8 mouse cellular contexts compared by ENCODE assay signal in the genomic region with DNA sequence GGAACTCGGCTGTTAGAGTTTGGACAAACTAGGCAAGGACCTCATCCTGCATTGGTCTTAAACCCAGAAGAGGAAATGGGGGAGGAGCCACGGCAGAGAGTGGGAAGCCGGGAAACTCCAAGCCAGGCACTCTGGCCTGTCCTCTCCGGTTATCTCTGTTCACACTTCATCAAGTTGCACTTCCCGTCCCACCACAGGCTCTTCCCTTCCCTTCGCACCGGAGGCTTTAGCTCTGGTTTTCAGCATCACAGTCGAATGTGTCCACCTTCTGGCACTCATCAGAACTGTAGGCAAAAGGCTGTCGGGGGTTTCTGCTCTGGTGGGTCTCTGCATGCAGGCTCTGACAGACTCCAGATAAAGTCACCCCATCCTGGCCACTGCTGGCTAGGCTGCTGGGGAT. TPM values are rescaled to one million over a fixed set of nuclear protein-coding genes. Genes with fewer than 3 reads are reported as not detected.
DNase-seq lines count a peak whose midpoint lies in the region; ATAC-seq and TF ChIP-seq lines count a peak whose summit lies in the region.

No protein-coding gene starts in this region.

- no peak overlapping the region for H3K9ac ChIP-seq in kidney, embryonic 15.5 days

- peaks cover 16% of the 10 kb centered on the region for H3K4me1 ChIP-seq in kidney, embryonic 15.5 days
- H3K4me1 ChIP-seq in midbrain, embryonic 10.5 days = peaks cover 38% of the 10 kb centered on the region

- DNase-seq in left cerebral cortex, adult 2 months (ENCODE audit: extremely low spot score in 1 of 2, low spot score in 2 of 2) = no peak
- no peak for DNase-seq in left cerebral cortex, adult 9 months (ENCODE audit: low spot score in 2 of 2)
- peak; percentile 62 for DNase-seq in embryo, embryonic 9.5 days (ENCODE audit: extremely low spot score)
- DNase-seq in lung, postnatal 4 days = peak; percentile 73 to 86
- no peak for DNase-seq in c-Kit-positive CD71-positive TER-119-positive erythroid progenitor cells, embryonic 14.5 days (ENCODE audit: low spot score)
- no peak for DNase-seq in adrenal gland, adult 8-10 months
- no peak for DNase-seq in midbrain, embryonic 10.5 days (ENCODE audit: low spot score)

- no peaks in the 10 kb centered on the region for H3K9me3 ChIP-seq in kidney, embryonic 15.5 days (replicated peaks)
- H3K9me3 ChIP-seq in midbrain, embryonic 10.5 days (replicated peaks) = no peaks in the 10 kb centered on the region

- H3K4me2 ChIP-seq in kidney, embryonic 15.5 days = no peak overlapping the region

- H3K36me3 ChIP-seq in kidney, embryonic 15.5 days = peaks cover 17% of the 10 kb centered on the region
- H3K36me3 ChIP-seq in midbrain, embryonic 10.5 days = no peaks in the 10 kb centered on the region

- TF ChIP-seq CTCF in left cerebral cortex, adult 2 months (IDR thresholded peaks at IDR 0.05) = peak; percentile 29

- intact Hi-C loops in left cerebral cortex, adult 2 months (cut with DNase I) = no loop called here

- peak; percentile 51 for ATAC-seq in kidney, embryonic 15.5 days (replicated peaks; ENCODE audit: low FRiP score)

- H3K27me3 ChIP-seq in kidney, embryonic 15.5 days = 0 out of 2 replicates have a peak, but pooled peaks cover 6% of the 10 kb centered on the region
- H3K27me3 ChIP-seq in midbrain, embryonic 10.5 days (ENCODE audit: low read depth, poor library complexity, severe bottlenecking) = peaks cover 29% of the 10 kb centered on the region

- 5% methylated on average over 9 of the region's 9 CpGs for WGBS in kidney, embryonic 15.5 days
- WGBS in midbrain, embryonic 10.5 days = 21% methylated on average over 9 of the region's 9 CpGs

- no peak overlapping the region for H3K4me3 ChIP-seq in left cerebral cortex, adult 2 months
- no peak overlapping the region for H3K4me3 ChIP-seq in kidney, embryonic 15.5 days (replicated peaks)
- H3K4me3 ChIP-seq in midbrain, embryonic 10.5 days = no peak overlapping the region

- H3K27ac ChIP-seq in left cerebral cortex, adult 2 months = no peak overlapping the region
- 0 out of 2 replicates have a peak overlapping the region, but pooled peaks have one; percentile 14 for H3K27ac ChIP-seq in kidney, embryonic 15.5 days
- H3K27ac ChIP-seq in midbrain, embryonic 10.5 days (replicated peaks) = no peak overlapping the region; the same call in 1 of the 2 replicates

RNA-seq across cellular contexts. Expression of gene A3galt2, which starts 48.5 kb away (rescaled TPM):
- under 1 TPM; 0.27 to 0.54 TPM for total RNA-seq in left cerebral cortex, adult 2 months (2021)
- 0.22 and 0.28 TPM in 2 replicates for polyA plus RNA-seq in kidney, embryonic 15.5 days (2015; fragmentation: Nextera tagmentation; extraction: Ambion mirVana)
- total RNA-seq in adrenal gland, adult 8-10 months (2022) = under 1 TPM; 0.14 to 0.34 (median 0.15) TPM
- polyA plus RNA-seq in midbrain, embryonic 10.5 days (2016; fragmentation: Nextera tagmentation; extraction: Ambion mirVana) = 0.10 and 0.24 TPM in 2 replicates

RNA-seq across cellular contexts. Expression of gene Phc2, which starts 52.1 kb away (rescaled TPM):
- total RNA-seq in left cerebral cortex, adult 2 months (2021) = 10 to 100 TPM; 84.8 to 90.6 TPM
- polyA plus RNA-seq in kidney, embryonic 15.5 days (2015; fragmentation: Nextera tagmentation; extraction: Ambion mirVana) = 40.3 and 45.5 TPM in 2 replicates
- 10 to 100 TPM; 73.1 to 83.0 (median 79.9) TPM for total RNA-seq in adrenal gland, adult 8-10 months (2022)
- polyA plus RNA-seq in midbrain, embryonic 10.5 days (2016; fragmentation: Nextera tagmentation; extraction: Ambion mirVana) = 20.8 and 30.0 TPM in 2 replicates

Comparison
In these comparisons a context has a peak if more than half of its experiments do, and no peak if none do; other contexts are left out.
1. DNase-seq: peak in embryo, embryonic 9.5 days (single experiment) and lung, postnatal 4 days (2 of 2); none in left cerebral cortex, adult 2 months (0 of 2), left cerebral cortex, adult 9 months (0 of 2), c-Kit-positive CD71-positive TER-119-positive erythroid progenitor cells, embryonic 14.5 days (single experiment), adrenal gland, adult 8-10 months (single experiment) and midbrain, embryonic 10.5 days (single experiment).